Mouse (Mus musculus) hindbrain, embryonic 15.5 days (tissue): ENCODE results near the gene Gart. TPM values are rescaled to one million over a fixed set of nuclear protein-coding genes. Genes with fewer than 3 reads are reported as not detected.
"Not testable (repeated sequence)": the region's sequence is repeated elsewhere in the genome, so short reads cannot be mapped to it uniquely, and the experiment has no call there.

Experiments used
- ATAC-seq: fragments of 200-750 bp; cut with Nextera tagmentation; 2 replicates; pipeline ENCODE4 v1.8.0; 2017; ENCODE audit warnings: low read depth, moderate number of reproducible peaks, moderate TSS enrichment; ENCODE audit not compliant: low FRiP score
- H3K27ac ChIP-seq: fragments of 300-500 bp; sonication (generic); replicated peaks from 2 replicates; pipeline ENCODE4 v1.5.1; 2015; ENCODE audit warnings: mild to moderate bottlenecking, inconsistent platforms
- H3K27me3 ChIP-seq: fragments of 300-500 bp; sonication (generic); 2 replicates; pipeline ENCODE4 v1.6.1; 2015; ENCODE audit warnings: control low read depth, inconsistent platforms
- H3K36me3 ChIP-seq: fragments of 300-500 bp; sonication (generic); 2 replicates; pipeline ENCODE4 v1.6.1; 2015; ENCODE audit warnings: control low read depth, inconsistent platforms
- H3K4me1 ChIP-seq: fragments of 300-500 bp; sonication (generic); replicated peaks from 2 replicates; pipeline ENCODE4 v1.6.1; 2015; ENCODE audit warnings: control low read depth, inconsistent platforms
- H3K4me2 ChIP-seq: fragments of 300-500 bp; sonication (generic); 2 replicates; pipeline ENCODE4 v1.6.1; 2015; ENCODE audit warnings: moderate library complexity, mild to moderate bottlenecking, inconsistent platforms
- H3K4me3 ChIP-seq: fragments of 300-500 bp; sonication (generic); 2 replicates; pipeline ENCODE4 v1.5.1; 2015; ENCODE audit warnings: mild to moderate bottlenecking, inconsistent platforms
- H3K9ac ChIP-seq: fragments of 300-500 bp; sonication (generic); 2 replicates; pipeline ENCODE4 v1.6.1; 2015; ENCODE audit warnings: inconsistent platforms
- H3K9me3 ChIP-seq: fragments of 300-500 bp; sonication (generic); 2 replicates; pipeline ENCODE4 v1.6.1; 2016; ENCODE audit warnings: control low read depth, inconsistent platforms
- WGBS: fragments of 180-500 bp; shearing (Covaris S2); methylation state at CpG from one replicate; pipeline ENCODE4 v1.1.7; 2015; 5-methylcytosine and 5-hydroxymethylcytosine counted together
- polyA plus RNA-seq: library from polyadenylated mRNA; unstranded; fragments of >200 nt; fragmentation: Nextera tagmentation; extraction: Ambion mirVana; gene quantifications from 2 replicates; pipeline ENCODE4 v1.2.1, GENCODE M21; 2015

The Gart gene
- polyA plus RNA-seq, 1 experiment from 2014 or later = 59.1 TPM

GRCm38 (mm10) chr16:91645995-91646602 is 653 bp downstream of the Gart start:
- H3K4me3 ChIP-seq = peak overlapping the region; percentile 93
- H3K9me3 ChIP-seq = no peaks in the 10 kb centered on the region
- under 1% methylated on average over 11 of the region's 11 CpGs for WGBS
- H3K27me3 ChIP-seq = no peaks in the 10 kb centered on the region
- peaks cover 15% of the 10 kb centered on the region for H3K36me3 ChIP-seq
- peaks cover 25% of the 10 kb centered on the region for H3K4me1 ChIP-seq
- peak overlapping the region; percentile 79 for H3K4me2 ChIP-seq
- peak overlapping the region; percentile 77 for H3K9ac ChIP-seq
- no peak for ATAC-seq
- H3K27ac ChIP-seq = peak overlapping the region; percentile 98

- not testable (repeated sequence) for H3K27me3 ChIP-seq, H3K9me3 ChIP-seq, ATAC-seq, H3K27ac ChIP-seq, H3K4me2 ChIP-seq, H3K4me3 ChIP-seq, H3K9ac ChIP-seq
- WGBS = 75% methylated on average over 1 of the region's 2 CpGs
- Histone ChIP-seq H3K4me1 (peaks cover 22% of the 10 kb centered on the region), H3K36me3 (peaks cover 21% of the 10 kb centered on the region)
Measured at GRCm38 (mm10) chr16:91645420-91645819, 1.3 kb downstream of the Gart start.

GRCm38 (mm10) chr16:91644901-91645300 is 1.9 kb downstream of the Gart start:
- no peak for ATAC-seq
- no peak overlapping the region for H3K27ac ChIP-seq
- H3K4me3 ChIP-seq = no peak overlapping the region
- peaks cover 18% of the 10 kb centered on the region for H3K4me1 ChIP-seq
- H3K27me3 ChIP-seq = no peaks in the 10 kb centered on the region
- no peak overlapping the region for H3K4me2 ChIP-seq
- WGBS = 84% methylated on average over 2 of the region's 2 CpGs
- peaks cover 26% of the 10 kb centered on the region for H3K36me3 ChIP-seq
- H3K9ac ChIP-seq = no peak overlapping the region
- no peaks in the 10 kb centered on the region for H3K9me3 ChIP-seq

- no peak overlapping the region for H3K9ac ChIP-seq
- H3K4me2 ChIP-seq = no peak overlapping the region
- peaks cover 62% of the 10 kb centered on the region for H3K36me3 ChIP-seq
- peaks cover 3% of the 10 kb centered on the region; the same call in 1 of the 2 replicates for H3K4me1 ChIP-seq
- H3K27ac ChIP-seq = no peak overlapping the region
- H3K4me3 ChIP-seq = no peak overlapping the region
- H3K9me3 ChIP-seq = no peaks in the 10 kb centered on the region
- no peak for ATAC-seq
- no peaks in the 10 kb centered on the region for H3K27me3 ChIP-seq
- 96% methylated on average over 8 of the region's 8 CpGs for WGBS
Measured at GRCm38 (mm10) chr16:91640171-91640570, 6.6 kb downstream of the Gart start.

- Histone ChIP-seq H3K9ac (no peak overlapping the region), H3K4me2 (no peak overlapping the region), H3K36me3 (peaks cover 66% of the 10 kb centered on the region), H3K27ac (no peak overlapping the region), H3K27me3 (no peaks in the 10 kb centered on the region), H3K4me1 (no peaks in the 10 kb centered on the region), H3K4me3 (no peak overlapping the region), H3K9me3 (no peaks in the 10 kb centered on the region)
- 94% methylated on average over 2 of the region's 2 CpGs for WGBS
- ATAC-seq = no peak
Measured at GRCm38 (mm10) chr16:91639636-91640035, 7.1 kb downstream of the Gart start.

GRCm38 (mm10) chr16:91639161-91639560 is 7.6 kb downstream of the Gart start:
- H3K9me3 ChIP-seq = no peaks in the 10 kb centered on the region
- no peak overlapping the region for H3K4me2 ChIP-seq
- no peak overlapping the region for H3K4me3 ChIP-seq
- H3K36me3 ChIP-seq = peaks cover 66% of the 10 kb centered on the region
- no peak overlapping the region for H3K9ac ChIP-seq
- H3K27ac ChIP-seq = no peak overlapping the region
- 94% methylated on average over 5 of the region's 5 CpGs for WGBS
- no peaks in the 10 kb centered on the region for H3K4me1 ChIP-seq
- no peak for ATAC-seq
- no peaks in the 10 kb centered on the region for H3K27me3 ChIP-seq

- Histone ChIP-seq H3K4me1 (no peaks in the 10 kb centered on the region), H3K9ac (no peak overlapping the region), H3K4me2 (no peak overlapping the region), H3K27me3 (no peaks in the 10 kb centered on the region), H3K36me3 (peaks cover 65% of the 10 kb centered on the region), H3K9me3 (no peaks in the 10 kb centered on the region), H3K27ac (no peak overlapping the region), H3K4me3 (no peak overlapping the region)
- ATAC-seq = no peak
- WGBS = 94% methylated on average over 12 of the region's 12 CpGs
Measured at GRCm38 (mm10) chr16:91633641-91634040, 13.1 kb downstream of the Gart start.

GRCm38 (mm10) chr16:91632940-91633339 is 13.8 kb downstream of the Gart start:
- Histone ChIP-seq H3K9ac (no peak overlapping the region), H3K4me2 (no peak overlapping the region), H3K4me1 (no peaks in the 10 kb centered on the region), H3K27me3 (no peaks in the 10 kb centered on the region), H3K27ac (no peak overlapping the region), H3K9me3 (no peaks in the 10 kb centered on the region), H3K4me3 (no peak overlapping the region), H3K36me3 (peaks cover 65% of the 10 kb centered on the region)
- 96% methylated on average over 7 of the region's 7 CpGs for WGBS
- ATAC-seq = no peak

- no peak overlapping the region for H3K4me3 ChIP-seq
- H3K9ac ChIP-seq = no peak overlapping the region
- no peak overlapping the region for H3K4me2 ChIP-seq
- ATAC-seq = no peak
- 74% methylated on average over 5 of the region's 5 CpGs for WGBS
- peaks cover 67% of the 10 kb centered on the region for H3K36me3 ChIP-seq
- no peaks in the 10 kb centered on the region for H3K9me3 ChIP-seq
- H3K27ac ChIP-seq = no peak overlapping the region
- no peaks in the 10 kb centered on the region for H3K4me1 ChIP-seq
- no peaks in the 10 kb centered on the region for H3K27me3 ChIP-seq
Measured at GRCm38 (mm10) chr16:91632439-91632838, 14.3 kb downstream of the Gart start.

- no peaks in the 10 kb centered on the region for H3K4me1 ChIP-seq
- no peak overlapping the region for H3K9ac ChIP-seq
- H3K36me3 ChIP-seq = peaks cover 62% of the 10 kb centered on the region
- H3K4me3 ChIP-seq = no peak overlapping the region
- ATAC-seq = no peak
- H3K27ac ChIP-seq = no peak overlapping the region
- H3K4me2 ChIP-seq = no peak overlapping the region
- no peaks in the 10 kb centered on the region for H3K9me3 ChIP-seq
- no peaks in the 10 kb centered on the region for H3K27me3 ChIP-seq
- WGBS = 64% methylated on average over 1 of the region's 1 CpGs
Measured at GRCm38 (mm10) chr16:91630584-91630983, 16.2 kb downstream of the Gart start.

- ATAC-seq = no peak
- 90% methylated on average over 4 of the region's 4 CpGs for WGBS
- no peak overlapping the region for H3K4me3 ChIP-seq
- no peak overlapping the region for H3K9ac ChIP-seq
- H3K36me3 ChIP-seq = peaks cover 63% of the 10 kb centered on the region
- no peak overlapping the region for H3K27ac ChIP-seq
- no peak overlapping the region for H3K4me2 ChIP-seq
- H3K9me3 ChIP-seq = no peaks in the 10 kb centered on the region
- no peaks in the 10 kb centered on the region for H3K4me1 ChIP-seq
- no peaks in the 10 kb centered on the region for H3K27me3 ChIP-seq
Measured at GRCm38 (mm10) chr16:91629749-91630148, 17.0 kb downstream of the Gart start.

GRCm38 (mm10) chr16:91628673-91629072 is 18.1 kb downstream of the Gart start:
- H3K27ac ChIP-seq = no peak overlapping the region
- peaks cover 68% of the 10 kb centered on the region for H3K36me3 ChIP-seq
- no peak for ATAC-seq
- H3K9me3 ChIP-seq = no peaks in the 10 kb centered on the region
- WGBS = 96% methylated on average over 3 of the region's 3 CpGs
- no peaks in the 10 kb centered on the region for H3K4me1 ChIP-seq
- H3K27me3 ChIP-seq = no peaks in the 10 kb centered on the region
- no peak overlapping the region for H3K4me2 ChIP-seq
- H3K4me3 ChIP-seq = no peak overlapping the region
- no peak overlapping the region for H3K9ac ChIP-seq

- H3K9ac ChIP-seq = no peak overlapping the region
- H3K4me1 ChIP-seq = no peaks in the 10 kb centered on the region
- H3K36me3 ChIP-seq = peaks cover 73% of the 10 kb centered on the region
- no peaks in the 10 kb centered on the region for H3K27me3 ChIP-seq
- ATAC-seq = no peak
- H3K9me3 ChIP-seq = no peaks in the 10 kb centered on the region
- H3K27ac ChIP-seq = no peak overlapping the region
- H3K4me2 ChIP-seq = no peak overlapping the region
- 93% methylated on average over 7 of the region's 7 CpGs for WGBS
- H3K4me3 ChIP-seq = no peak overlapping the region
Measured at GRCm38 (mm10) chr16:91627831-91628230, 18.9 kb downstream of the Gart start.
